Mouse (Mus musculus): ENCODE measurements around the gene Ccn2. TPM values are rescaled to one million over a fixed set of nuclear protein-coding genes. Genes with fewer than 3 reads are reported as not detected.
A peak's percentile ranks its signal among the peaks of the same experiment; 100 is the strongest.

Ccn2 gene
- polyA plus RNA-seq, 1 experiment from 2014 or later, result 3.0 TPM

DNA sequence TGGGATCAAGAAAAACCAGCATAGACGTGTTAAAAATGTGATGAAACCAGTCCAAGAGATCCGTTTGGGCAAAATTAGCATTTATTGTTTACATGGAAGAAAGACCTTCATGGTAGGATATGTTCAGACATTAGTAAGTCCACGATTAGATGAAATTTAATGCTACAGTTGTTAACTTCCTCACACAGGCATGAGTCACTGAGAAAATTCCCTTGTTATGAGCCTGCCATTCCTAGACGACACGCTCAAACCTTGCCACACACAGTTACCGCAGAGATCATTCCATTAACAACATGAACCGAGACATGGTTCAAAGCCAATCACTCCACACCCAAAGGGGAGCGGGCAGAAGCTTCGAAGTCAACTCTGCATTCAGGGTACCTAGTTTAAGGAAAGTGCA lies 6.0 kb upstream of the Ccn2 start:
- Histone ChIP-seq H3K4me3 (replicated peaks; ENCODE audit: low read length) (no peak overlapping the region), H3K27ac (ENCODE audit: low read length) (no peak overlapping the region), H3K36me3 (ENCODE audit: control insufficient read depth, insufficient read depth) (no peaks in the 10 kb centered on the region), H3K9me3 (ENCODE audit: control insufficient read depth, low read length) (no peaks in the 10 kb centered on the region), H3K27me3 (replicated peaks; ENCODE audit: control insufficient read depth, insufficient read depth, low read length) (no peaks in the 10 kb centered on the region), H3K9ac (replicated peaks; ENCODE audit: low read depth, low read length) (no peak overlapping the region), H3K4me1 (replicated peaks; ENCODE audit: control insufficient read depth, insufficient read depth, low read length) (no peaks in the 10 kb centered on the region), H3K4me2 (ENCODE audit: low read length) (no peak overlapping the region)
- no peak for ATAC-seq
- 93% methylated on average over 9 of the region's 9 CpGs for WGBS

DNA sequence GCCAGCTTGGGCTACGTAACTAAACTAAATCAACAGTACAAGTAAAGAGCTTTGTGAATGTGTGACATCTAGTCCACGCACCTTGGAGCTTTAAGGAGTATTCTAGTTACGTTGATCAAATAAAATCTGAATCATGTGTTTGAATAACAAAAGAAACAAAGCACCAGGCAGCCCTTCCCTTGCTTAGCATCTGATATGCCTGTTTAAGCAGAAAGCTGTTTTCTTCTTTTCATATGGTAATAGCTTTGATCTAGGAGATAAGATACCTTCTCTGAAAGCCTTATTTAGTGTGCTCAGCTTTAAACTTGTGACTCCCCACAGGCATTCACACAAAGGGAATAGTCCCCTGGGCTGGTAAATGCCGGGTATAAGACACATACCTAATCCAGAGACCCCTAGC lies 4.7 kb upstream of the Ccn2 start:
- H3K27me3 ChIP-seq (replicated peaks; ENCODE audit: control insufficient read depth, insufficient read depth, low read length), result peaks cover 4% of the 10 kb centered on the region; the same call in 1 of the 2 replicates
- H3K4me3 ChIP-seq (replicated peaks; ENCODE audit: low read length), result no peak overlapping the region
- H3K9ac ChIP-seq (replicated peaks; ENCODE audit: low read depth, low read length), result no peak overlapping the region
- H3K4me2 ChIP-seq (ENCODE audit: low read length), result no peak overlapping the region
- no peaks in the 10 kb centered on the region for H3K9me3 ChIP-seq (ENCODE audit: control insufficient read depth, low read length)
- H3K36me3 ChIP-seq (ENCODE audit: control insufficient read depth, insufficient read depth), result no peaks in the 10 kb centered on the region
- ATAC-seq, result no peak
- 41% methylated on average over 4 of the region's 4 CpGs for WGBS
- H3K27ac ChIP-seq (ENCODE audit: low read length), result no peak overlapping the region
- peaks cover 4% of the 10 kb centered on the region; the same call in 1 of the 2 replicates for H3K4me1 ChIP-seq (replicated peaks; ENCODE audit: control insufficient read depth, insufficient read depth, low read length)

- no peak overlapping the region for H3K27ac ChIP-seq (ENCODE audit: low read length)
- WGBS, result 19% methylated on average over 4 of the region's 4 CpGs
- H3K4me3 ChIP-seq (replicated peaks; ENCODE audit: low read length), result no peak overlapping the region
- no peak overlapping the region for H3K4me2 ChIP-seq (ENCODE audit: low read length)
- no peaks in the 10 kb centered on the region for H3K9me3 ChIP-seq (ENCODE audit: control insufficient read depth, low read length)
- H3K27me3 ChIP-seq (replicated peaks; ENCODE audit: control insufficient read depth, insufficient read depth, low read length), result peaks cover 4% of the 10 kb centered on the region; the same call in 1 of the 2 replicates
- ATAC-seq, result peak; percentile 69
- no peaks in the 10 kb centered on the region for H3K36me3 ChIP-seq (ENCODE audit: control insufficient read depth, insufficient read depth)
- peaks cover 8% of the 10 kb centered on the region for H3K4me1 ChIP-seq (replicated peaks; ENCODE audit: control insufficient read depth, insufficient read depth, low read length)
- no peak overlapping the region for H3K9ac ChIP-seq (replicated peaks; ENCODE audit: low read depth, low read length)
Measured at GRCm38 (mm10) chr10:24591136-24591535, 4.1 kb upstream of the Ccn2 start.

- Histone ChIP-seq H3K36me3 (ENCODE audit: control insufficient read depth, insufficient read depth) (no peaks in the 10 kb centered on the region), H3K9me3 (ENCODE audit: control insufficient read depth, low read length) (no peaks in the 10 kb centered on the region), H3K4me2 (ENCODE audit: low read length) (no peak overlapping the region), H3K27me3 (replicated peaks; ENCODE audit: control insufficient read depth, insufficient read depth, low read length) (peaks cover 4% of the 10 kb centered on the region; the same call in 1 of the 2 replicates), H3K4me3 (replicated peaks; ENCODE audit: low read length) (no peak overlapping the region), H3K27ac (ENCODE audit: low read length) (no peak overlapping the region), H3K9ac (replicated peaks; ENCODE audit: low read depth, low read length) (no peak overlapping the region), H3K4me1 (replicated peaks; ENCODE audit: control insufficient read depth, insufficient read depth, low read length) (peaks cover 11% of the 10 kb centered on the region)
- ATAC-seq, result no peak
- 78% methylated on average over 5 of the region's 5 CpGs for WGBS
Measured at GRCm38 (mm10) chr10:24591741-24592140, 3.5 kb upstream of the Ccn2 start.

GRCm38 (mm10) chr10:24592318-24592717 lies 2.9 kb upstream of the Ccn2 start:
- Histone ChIP-seq H3K27ac (ENCODE audit: low read length) (no peak overlapping the region), H3K9me3 (ENCODE audit: control insufficient read depth, low read length) (no peaks in the 10 kb centered on the region), H3K9ac (replicated peaks; ENCODE audit: low read depth, low read length) (no peak overlapping the region), H3K36me3 (ENCODE audit: control insufficient read depth, insufficient read depth) (no peaks in the 10 kb centered on the region), H3K4me1 (replicated peaks; ENCODE audit: control insufficient read depth, insufficient read depth, low read length) (peaks cover 15% of the 10 kb centered on the region), H3K27me3 (replicated peaks; ENCODE audit: control insufficient read depth, insufficient read depth, low read length) (peaks cover 4% of the 10 kb centered on the region; the same call in 1 of the 2 replicates), H3K4me3 (replicated peaks; ENCODE audit: low read length) (no peak overlapping the region), H3K4me2 (ENCODE audit: low read length) (no peak overlapping the region)
- WGBS, result 70% methylated on average over 2 of the region's 2 CpGs
- no peak for ATAC-seq

DNA sequence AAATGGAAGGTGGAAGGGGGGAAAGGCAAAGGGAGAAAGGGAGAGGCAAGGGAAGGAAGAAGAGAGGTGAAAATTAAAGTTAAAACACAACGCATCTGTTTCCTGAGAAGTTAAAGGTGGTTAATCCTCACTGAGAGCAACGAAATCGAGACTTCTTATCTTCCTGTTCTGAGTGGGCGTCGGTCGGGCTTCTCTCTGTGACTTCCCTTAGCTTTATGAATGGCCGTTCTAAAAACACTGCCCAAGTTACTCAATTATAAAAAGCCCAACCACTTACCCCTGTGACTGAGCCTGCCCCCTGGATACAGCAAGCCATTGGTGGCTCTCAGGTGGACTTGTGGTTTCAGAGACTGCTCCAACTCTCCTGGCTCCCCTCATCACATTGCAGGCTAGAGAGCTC lies 2.3 kb upstream of the Ccn2 start:
- Histone ChIP-seq H3K9ac (replicated peaks; ENCODE audit: low read depth, low read length) (no peak overlapping the region), H3K27me3 (replicated peaks; ENCODE audit: control insufficient read depth, insufficient read depth, low read length) (peaks cover 4% of the 10 kb centered on the region; the same call in 1 of the 2 replicates), H3K36me3 (ENCODE audit: control insufficient read depth, insufficient read depth) (no peaks in the 10 kb centered on the region), H3K4me3 (replicated peaks; ENCODE audit: low read length) (no peak overlapping the region), H3K9me3 (ENCODE audit: control insufficient read depth, low read length) (no peaks in the 10 kb centered on the region), H3K4me1 (replicated peaks; ENCODE audit: control insufficient read depth, insufficient read depth, low read length) (peaks cover 15% of the 10 kb centered on the region), H3K4me2 (ENCODE audit: low read length) (no peak overlapping the region), H3K27ac (ENCODE audit: low read length) (no peak overlapping the region)
- ATAC-seq, result no peak
- WGBS, result 91% methylated on average over 7 of the region's 7 CpGs

DNA sequence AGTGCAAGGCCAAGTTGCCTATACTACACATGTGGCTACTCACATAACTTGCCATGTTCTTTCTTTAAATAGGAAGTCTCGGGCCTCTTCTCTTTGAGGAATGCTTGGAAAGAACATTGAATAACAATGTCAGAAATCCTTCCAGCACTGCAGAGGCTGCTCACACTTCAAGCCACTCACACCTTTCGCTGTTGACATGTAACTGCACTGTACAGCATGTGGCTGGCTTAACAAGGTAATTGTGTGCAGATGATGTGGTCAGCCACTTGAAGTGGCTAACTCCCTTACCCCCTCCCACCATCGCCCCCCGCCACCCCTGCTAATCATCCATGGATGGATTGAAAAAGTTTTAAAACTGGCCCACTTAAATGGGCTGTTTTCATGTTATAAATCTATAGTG lies 1.7 kb upstream of the Ccn2 start:
- Histone ChIP-seq H3K27me3 (replicated peaks; ENCODE audit: control insufficient read depth, insufficient read depth, low read length) (peaks cover 4% of the 10 kb centered on the region; the same call in 1 of the 2 replicates), H3K9ac (replicated peaks; ENCODE audit: low read depth, low read length) (no peak overlapping the region), H3K9me3 (ENCODE audit: control insufficient read depth, low read length) (no peaks in the 10 kb centered on the region), H3K36me3 (ENCODE audit: control insufficient read depth, insufficient read depth) (no peaks in the 10 kb centered on the region), H3K4me1 (replicated peaks; ENCODE audit: control insufficient read depth, insufficient read depth, low read length) (peaks cover 15% of the 10 kb centered on the region), H3K4me2 (ENCODE audit: low read length) (no peak overlapping the region), H3K4me3 (replicated peaks; ENCODE audit: low read length) (no peak overlapping the region), H3K27ac (ENCODE audit: low read length) (no peak overlapping the region)
- no peak for ATAC-seq
- 83% methylated on average over 4 of the region's 4 CpGs for WGBS

DNA sequence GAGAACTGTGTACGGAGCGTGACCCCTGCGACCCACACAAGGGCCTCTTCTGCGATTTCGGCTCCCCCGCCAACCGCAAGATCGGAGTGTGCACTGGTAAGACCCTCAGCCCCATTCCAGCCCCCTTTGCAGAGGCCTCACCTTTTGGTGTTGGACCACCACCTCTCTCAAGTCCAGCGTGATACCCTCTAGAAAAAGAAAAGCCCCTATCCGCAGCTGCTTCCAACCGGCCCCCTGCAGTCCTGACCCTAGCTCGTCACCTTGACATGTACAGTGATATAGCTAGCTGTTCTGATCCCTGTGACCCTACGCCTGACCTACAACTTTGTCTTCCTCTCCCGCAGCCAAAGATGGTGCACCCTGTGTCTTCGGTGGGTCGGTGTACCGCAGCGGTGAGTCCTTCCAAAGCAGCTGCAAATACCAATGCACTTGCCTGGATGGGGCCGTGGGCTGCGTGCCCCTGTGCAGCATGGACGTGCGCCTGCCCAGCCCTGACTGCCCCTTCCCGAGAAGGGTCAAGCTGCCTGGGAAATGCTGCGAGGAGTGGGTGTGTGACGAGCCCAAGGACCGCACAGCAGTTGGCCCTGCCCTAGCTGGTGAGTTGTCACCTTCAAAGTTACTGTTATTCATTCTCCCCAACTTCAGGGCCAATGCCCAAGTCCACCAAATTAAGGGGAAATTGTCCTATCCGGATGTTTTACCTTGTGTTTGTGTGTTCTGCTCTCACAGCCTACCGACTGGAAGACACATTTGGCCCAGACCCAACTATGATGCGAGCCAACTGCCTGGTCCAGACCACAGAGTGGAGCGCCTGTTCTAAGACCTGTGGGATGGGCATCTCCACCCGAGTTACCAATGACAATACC lies 994 bp downstream of the Ccn2 start:
- 16% methylated on average over 31 of the region's 31 CpGs for WGBS
- Histone ChIP-seq H3K27ac (ENCODE audit: low read length) (no peak overlapping the region; the same call in 1 of the 2 replicates), H3K4me2 (ENCODE audit: low read length) (peak overlapping the region; percentile 97), H3K27me3 (replicated peaks; ENCODE audit: control insufficient read depth, insufficient read depth, low read length) (peaks cover 4% of the 10 kb centered on the region; the same call in 1 of the 2 replicates), H3K4me3 (replicated peaks; ENCODE audit: low read length) (peak overlapping the region; percentile 72), H3K9ac (replicated peaks; ENCODE audit: low read depth, low read length) (peak overlapping the region; percentile 73), H3K4me1 (replicated peaks; ENCODE audit: control insufficient read depth, insufficient read depth, low read length) (peaks cover 15% of the 10 kb centered on the region), H3K9me3 (ENCODE audit: control insufficient read depth, low read length) (no peaks in the 10 kb centered on the region), H3K36me3 (ENCODE audit: control insufficient read depth, insufficient read depth) (no peaks in the 10 kb centered on the region)
- ATAC-seq, result peak; percentile 25

- no peak overlapping the region for H3K4me3 ChIP-seq (replicated peaks; ENCODE audit: low read length)
- peak overlapping the region; percentile 97; the same call in 1 of the 2 replicates for H3K4me2 ChIP-seq (ENCODE audit: low read length)
- WGBS, result 52% methylated on average over 7 of the region's 7 CpGs
- peaks cover 4% of the 10 kb centered on the region; the same call in 1 of the 2 replicates for H3K27me3 ChIP-seq (replicated peaks; ENCODE audit: control insufficient read depth, insufficient read depth, low read length)
- H3K36me3 ChIP-seq (ENCODE audit: control insufficient read depth, insufficient read depth), result no peaks in the 10 kb centered on the region
- ATAC-seq, result no peak
- H3K4me1 ChIP-seq (replicated peaks; ENCODE audit: control insufficient read depth, insufficient read depth, low read length), result peaks cover 15% of the 10 kb centered on the region
- H3K9me3 ChIP-seq (ENCODE audit: control insufficient read depth, low read length), result no peaks in the 10 kb centered on the region
- H3K9ac ChIP-seq (replicated peaks; ENCODE audit: low read depth, low read length), result no peak overlapping the region
- H3K27ac ChIP-seq (ENCODE audit: low read length), result no peak overlapping the region
Measured at GRCm38 (mm10) chr10:24596869-24597339, 1.7 kb downstream of the Ccn2 start.
